Mouse (Mus musculus): ENCODE data around the gene Tmem39a.

Tmem39a gene

DNA sequence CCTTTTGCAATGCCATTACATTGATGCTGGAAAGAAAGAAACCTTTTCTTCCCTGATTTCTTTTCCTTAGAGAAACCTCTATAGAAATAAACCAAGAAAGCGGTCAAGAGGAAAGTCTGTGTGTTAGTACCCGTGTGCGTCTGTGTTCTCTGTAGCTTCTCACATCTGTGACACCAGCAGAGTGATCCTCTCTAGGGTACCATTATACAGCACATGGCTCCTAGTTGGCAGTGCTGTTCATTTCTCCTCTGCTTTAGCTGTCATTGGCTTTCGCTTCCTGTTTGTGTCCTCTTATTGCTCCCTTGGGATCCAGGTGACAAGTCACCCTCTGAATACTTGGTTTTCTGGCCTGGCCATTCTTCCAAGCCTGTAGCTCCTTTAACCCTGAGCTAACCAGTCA, 29.1 kb downstream of the Tmem39a start:
- no peak for DNase-seq (ENCODE audit: low read depth in 2 of 2, low spot score in 2 of 2)

DNA sequence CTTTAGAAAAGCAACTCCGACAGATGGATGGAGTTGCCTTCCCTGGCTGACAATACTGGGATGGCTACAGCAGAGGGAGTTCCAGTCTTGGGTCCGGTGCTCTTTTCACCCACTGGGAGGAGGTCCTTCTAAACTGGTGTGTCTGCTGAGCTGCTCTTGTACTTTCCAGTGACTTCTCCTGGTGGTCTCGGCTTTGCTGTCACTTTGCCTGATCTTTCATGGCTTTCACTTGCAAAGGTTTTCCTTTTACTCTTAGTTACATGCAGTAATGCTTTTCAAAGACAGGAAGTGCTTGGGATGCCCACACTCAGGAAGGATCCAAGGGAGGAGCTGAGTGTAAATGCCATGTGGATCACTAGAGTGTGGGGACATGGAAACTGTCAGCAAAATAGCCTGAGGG, 33.0 kb downstream of the Tmem39a start:
- DNase-seq (ENCODE audit: low read depth in 2 of 2, low spot score in 2 of 2) = no peak

DNA sequence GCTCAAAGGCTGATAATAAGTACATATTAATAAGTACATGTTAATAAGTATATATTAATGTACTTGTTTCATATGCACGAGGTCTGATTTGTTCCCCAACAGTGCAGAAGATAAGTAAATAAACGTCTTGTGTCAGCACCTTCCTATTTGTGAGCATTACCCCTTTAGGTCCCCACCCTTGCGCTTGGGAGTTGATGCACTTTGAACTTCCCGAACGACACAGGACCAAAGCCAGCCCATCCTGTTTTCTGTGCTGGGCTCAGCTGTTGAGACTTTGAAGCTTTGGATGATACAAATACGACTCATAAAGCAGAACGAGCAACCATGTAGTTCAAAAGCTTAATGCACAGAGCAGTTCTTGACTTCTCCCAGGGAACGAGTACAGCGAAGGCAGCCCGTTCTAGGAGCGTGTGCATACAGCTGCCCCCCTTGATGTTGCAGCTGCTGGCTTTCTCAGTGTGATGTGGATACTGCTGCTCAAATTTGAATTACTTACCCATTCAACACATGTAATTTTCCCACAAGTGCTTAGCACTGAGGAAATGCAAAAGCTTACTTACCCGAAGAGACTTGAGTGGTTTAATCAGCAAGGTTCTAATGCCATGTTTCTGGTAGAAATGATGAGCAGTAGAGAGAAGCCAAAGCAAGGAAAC, 33.7 kb downstream of the Tmem39a start:
- DNase-seq (ENCODE audit: low read depth in 2 of 2, low spot score in 2 of 2) = no peak

DNA sequence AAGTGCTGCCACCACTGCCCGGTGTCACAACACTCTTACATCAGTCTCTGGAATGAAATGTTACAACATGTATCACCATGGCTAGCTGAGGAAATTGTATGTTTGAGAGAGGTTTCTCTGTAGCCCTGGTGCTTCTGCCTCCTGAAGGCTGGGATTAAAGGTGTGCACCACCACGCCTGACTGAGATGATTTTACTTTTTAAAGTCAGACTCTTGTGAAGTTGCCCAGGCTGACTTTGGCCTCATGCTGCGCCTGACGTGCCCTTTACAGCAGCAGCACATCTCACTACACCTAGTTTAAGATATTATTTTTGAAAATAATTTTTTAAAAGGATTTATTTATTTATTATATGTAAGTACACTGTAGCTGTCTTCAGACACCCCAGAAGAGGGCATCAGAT, 34.4 kb downstream of the Tmem39a start:
- no peak for DNase-seq (ENCODE audit: low read depth in 2 of 2, low spot score in 2 of 2)

DNA sequence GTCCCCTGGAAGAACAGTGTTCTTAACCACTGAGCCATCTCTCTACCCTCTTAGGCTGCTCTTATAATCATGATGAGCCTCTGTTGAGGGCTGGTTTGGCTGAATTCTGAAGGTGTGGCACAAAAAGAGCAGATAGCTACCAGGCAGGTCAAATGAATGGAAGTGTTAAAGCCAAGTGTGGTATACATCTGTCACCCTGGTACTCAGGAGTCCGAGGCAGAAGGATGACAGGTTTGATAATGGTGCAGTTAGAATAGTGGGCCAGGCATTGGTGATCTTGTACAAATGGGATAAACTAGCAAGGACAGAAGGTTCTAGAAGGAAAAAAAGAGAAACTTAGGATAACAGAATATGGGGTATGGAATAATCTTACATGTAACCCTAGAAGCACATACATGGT, 35.9 kb downstream of the Tmem39a start:
- no peak for DNase-seq (ENCODE audit: low read depth in 2 of 2, low spot score in 2 of 2)

DNA sequence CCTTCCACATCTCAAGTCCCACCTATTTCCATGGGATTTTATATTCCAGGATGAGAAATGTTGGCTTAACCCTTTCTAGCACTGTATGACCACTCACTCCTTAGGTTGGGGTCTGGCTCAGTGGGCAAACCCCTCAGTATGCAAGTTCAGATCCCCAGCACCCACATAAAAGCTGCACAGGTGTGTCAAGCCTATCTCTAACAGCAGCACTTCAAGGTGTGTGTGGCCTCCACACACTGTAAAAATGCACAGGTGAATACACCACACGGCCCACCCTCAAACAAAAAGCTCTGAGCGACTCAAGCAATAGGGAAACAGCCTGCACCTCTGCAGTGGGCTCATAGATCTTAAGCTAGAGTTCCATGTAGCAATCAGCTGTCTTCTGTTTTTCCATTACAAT, 37.6 kb downstream of the Tmem39a start:
- DNase-seq (ENCODE audit: low read depth in 2 of 2, low spot score in 2 of 2) = no peak

DNA sequence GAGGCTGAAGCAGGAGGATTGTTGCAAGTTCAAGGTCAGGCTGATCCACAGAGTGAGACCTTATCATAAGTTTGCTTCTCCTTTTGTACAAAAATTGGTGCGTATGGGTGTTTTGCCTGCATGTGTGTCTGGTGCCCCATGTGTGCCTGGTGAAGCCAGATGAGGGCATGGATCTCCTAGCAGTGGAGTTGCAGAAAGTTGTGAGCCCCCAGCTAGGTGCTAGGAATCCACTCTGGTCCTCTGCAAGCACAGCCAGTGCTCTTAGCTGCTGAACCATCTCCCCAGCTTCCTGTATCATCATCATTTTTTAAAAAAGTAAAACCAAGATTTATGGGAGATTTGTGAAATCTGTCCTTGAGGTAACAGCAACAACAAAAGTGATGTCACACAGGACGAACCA, 38.2 kb downstream of the Tmem39a start:
- no peak for DNase-seq (ENCODE audit: low read depth in 2 of 2, low spot score in 2 of 2)

DNA sequence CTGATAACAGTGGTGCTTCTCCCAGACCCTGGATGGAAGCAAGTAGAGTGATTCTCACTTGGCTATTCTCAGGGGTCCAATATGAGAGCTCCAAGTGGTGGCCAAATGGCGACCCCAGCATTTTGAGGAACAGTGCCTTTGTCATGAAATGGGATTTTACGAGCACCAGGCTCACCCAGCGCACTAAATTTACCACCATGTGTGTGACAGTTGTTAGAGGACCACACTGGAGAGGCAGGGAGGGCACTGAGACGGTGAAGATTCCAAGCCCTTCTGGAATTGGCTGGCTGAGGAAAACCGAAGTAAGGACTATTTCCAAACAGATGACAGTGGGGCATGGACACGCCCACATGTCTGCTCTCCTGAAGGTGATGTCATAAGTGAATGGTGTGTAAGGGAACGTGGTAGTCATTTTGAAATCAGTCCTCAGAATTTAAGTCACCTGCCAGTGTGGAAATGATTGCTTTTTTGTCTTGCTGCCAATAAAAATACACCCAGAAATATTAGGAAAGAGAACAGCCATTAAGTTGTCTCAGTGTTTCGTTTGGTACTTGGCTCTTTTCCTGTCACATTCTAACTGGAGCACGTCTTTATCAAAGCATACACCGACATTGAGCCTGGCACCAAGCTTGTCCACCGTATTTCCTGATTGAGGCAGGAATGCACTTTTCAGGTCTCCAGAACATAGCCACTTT, 40.6 kb downstream of the Tmem39a start:
- no peak for DNase-seq (ENCODE audit: low read depth in 2 of 2, low spot score in 2 of 2)

DNA sequence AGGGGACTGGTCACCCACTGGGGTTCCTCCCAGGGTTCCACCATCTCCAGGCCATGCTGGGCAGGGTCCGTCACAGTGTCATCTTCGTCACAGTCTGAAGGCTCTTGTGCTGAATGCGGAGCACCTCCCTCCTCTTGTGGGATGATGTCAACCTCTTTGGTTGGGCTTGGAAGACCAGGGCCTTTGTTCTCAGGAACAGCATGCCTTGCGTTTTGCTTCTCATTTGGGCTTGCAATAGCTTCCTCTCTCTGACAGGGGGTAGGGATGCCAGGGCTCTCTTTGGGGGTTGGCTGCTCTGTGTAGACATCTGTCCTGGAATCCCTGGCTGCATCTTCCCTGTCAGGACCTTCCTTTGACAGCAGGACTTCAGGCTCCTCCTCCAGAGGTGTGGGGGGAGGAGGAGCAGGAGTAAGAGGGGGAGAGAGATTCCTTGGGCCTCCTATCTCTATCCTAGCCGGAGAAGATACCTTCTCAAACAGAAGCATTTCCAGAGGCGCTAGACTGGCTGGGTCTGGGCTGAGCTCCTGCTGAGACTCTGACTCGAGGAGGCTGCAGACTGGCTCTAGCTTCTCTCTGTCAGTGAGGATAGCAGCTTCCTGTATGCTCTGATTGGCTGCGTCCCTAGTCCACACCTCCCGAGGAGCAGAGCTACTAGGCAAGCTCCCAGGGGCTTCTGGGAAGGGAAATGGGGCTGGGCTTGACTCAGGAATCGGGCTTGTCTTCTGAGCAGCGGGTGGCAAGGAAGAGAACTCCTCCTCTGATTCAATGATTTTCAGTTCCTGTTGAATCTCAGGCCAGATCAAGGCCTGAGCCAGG, 44.7 kb downstream of the Tmem39a start:
- no peak for DNase-seq (ENCODE audit: low read depth in 2 of 2, low spot score in 2 of 2)

DNA sequence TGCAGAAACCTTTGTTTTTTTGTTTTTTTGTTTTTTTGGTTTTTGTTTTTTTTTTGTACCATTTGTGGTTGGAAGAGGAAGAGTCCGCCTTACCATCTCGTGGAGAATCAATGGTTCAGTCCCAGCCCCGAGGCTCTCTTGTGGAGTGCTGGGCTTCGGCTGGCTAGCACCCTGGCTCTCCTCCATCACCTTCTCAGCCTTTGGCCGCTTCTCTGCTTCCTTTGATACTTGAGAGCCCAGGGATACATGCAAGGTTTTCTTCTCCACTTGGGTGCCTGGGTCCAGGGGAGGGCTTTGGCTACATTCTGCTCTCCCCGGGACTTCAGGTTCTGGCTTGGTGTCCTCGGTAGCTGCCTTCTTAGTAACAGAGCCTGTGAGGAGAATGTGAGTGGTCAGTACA, 48.0 kb downstream of the Tmem39a start:
- no peak for DNase-seq (ENCODE audit: low read depth in 2 of 2, low spot score in 2 of 2)

DNA sequence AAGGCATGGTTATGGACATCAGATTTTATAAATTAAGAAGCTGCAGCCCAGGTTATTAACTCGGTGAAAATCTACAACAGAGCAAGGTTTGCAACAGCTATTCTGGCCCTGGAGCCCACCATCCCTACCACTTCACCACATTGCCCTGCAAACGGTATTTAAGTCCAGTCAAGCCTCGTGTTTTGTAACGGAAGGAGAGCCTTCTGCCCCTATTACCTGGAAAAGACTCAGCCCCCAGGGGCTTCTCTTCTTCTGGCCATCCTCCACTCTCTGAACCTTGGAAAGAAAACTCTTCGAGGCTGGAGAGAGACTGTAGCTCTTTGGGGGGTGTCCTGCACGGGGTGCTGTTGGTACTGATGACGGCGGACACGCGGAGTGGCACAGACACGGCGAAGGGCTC, 50.2 kb downstream of the Tmem39a start:
- DNase-seq (ENCODE audit: low read depth in 2 of 2, low spot score in 2 of 2) = no peak

DNA sequence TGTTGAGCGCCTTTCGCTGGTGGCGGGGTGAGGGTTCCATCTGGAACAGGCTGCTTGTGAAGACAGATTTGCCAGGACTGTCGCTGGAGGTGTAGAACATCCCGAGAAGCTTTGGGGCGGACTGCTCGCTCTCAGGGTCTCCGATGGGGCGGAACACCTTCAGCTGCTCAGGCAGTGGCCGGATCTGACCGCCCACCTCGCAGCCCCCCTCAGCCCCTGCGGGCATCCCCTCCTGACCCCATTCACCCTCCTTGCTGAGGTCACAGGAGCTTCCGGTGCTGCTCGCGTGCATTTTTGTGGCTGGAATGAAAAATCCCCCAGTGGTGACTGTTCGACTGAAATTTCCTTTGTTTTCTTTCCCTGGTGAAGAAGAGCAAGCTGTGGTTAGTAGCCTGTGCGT, 50.6 kb downstream of the Tmem39a start:
- DNase-seq (ENCODE audit: low read depth in 2 of 2, low spot score in 2 of 2) = no peak

DNA sequence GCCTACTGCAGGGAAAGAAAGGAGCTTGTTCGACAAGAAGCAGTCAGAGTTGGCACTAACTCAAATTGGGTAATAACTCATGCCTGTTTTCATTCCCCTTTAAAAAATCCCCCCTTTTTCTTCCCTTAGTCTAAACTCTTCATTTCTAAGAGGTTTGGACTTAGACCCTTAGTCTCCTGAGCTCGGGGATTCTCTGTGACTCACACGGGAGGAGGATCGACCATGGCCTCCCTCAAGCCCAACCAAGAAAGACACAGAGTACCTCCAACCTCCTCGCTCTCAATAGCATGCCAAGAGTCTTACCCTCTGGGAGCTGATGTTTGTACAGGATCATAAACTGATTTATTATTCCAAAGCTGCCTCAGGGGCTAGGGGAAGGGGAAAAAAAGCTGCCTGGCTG, 54.1 kb downstream of the Tmem39a start:
- DNase-seq (ENCODE audit: low read depth in 2 of 2, low spot score in 2 of 2) = no peak

DNA sequence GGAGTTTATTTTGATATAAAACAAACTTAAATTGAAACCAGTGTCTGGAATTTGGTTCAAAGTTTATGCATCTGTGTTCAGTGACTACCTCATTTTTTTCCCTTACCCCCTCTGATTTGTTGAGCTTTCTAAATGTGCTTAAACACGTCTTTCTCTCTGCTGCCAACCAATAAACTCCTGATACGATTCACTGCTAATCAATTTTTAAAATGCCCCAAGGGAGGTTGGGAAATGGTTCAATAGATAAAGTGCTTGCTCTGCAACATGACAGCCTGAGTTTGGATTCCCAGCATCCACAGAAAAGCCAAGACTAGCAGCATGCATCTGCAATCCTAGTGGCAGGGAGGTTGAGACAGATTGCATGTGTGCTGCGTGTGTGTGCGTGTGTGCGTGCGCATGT, 55.1 kb downstream of the Tmem39a start:
- no peak for DNase-seq (ENCODE audit: low read depth in 2 of 2, low spot score in 2 of 2)

DNA sequence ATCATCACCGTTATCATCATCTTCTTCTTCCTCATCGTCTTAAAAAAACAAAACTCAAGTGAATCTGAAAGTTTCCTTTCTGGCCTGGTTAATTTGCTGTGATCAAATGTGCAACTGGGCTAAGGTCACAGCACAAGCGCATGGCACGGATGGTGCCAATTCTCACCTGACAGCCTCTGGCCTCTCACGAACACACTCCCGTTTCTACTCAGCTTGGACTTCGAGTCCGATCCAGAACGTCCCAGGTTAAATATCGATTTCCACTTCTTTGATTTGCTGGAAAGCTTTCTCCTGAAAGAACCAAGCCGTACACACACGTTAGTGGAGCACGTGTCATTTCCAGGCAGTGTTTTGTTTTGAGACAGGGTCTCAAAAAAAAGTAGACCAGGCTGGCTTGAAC, 59.5 kb downstream of the Tmem39a start:
- no peak for DNase-seq (ENCODE audit: low read depth in 2 of 2, low spot score in 2 of 2)

DNA sequence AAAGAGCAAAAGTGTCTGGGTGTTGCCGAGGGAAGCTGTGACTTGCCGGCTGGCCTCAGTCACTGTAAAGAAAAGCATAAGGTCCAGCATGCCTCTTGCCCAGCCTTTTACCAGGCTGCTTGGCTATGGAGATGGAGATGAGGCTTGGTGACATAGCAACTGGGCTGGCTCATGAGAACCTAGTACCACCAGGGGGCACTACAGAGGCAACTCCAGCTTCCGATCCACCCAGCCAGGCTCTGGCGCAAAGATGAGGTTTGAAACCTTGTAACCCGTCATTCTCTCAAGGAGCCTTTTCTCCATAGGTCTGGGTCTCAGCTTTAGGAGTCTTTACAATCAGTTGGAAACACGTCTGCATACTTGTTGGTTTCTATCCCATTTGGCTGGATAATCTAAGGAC, 60.6 kb downstream of the Tmem39a start:
- peak; percentile 51 to 71 for DNase-seq (ENCODE audit: low read depth in 2 of 2, low spot score in 2 of 2)

DNA sequence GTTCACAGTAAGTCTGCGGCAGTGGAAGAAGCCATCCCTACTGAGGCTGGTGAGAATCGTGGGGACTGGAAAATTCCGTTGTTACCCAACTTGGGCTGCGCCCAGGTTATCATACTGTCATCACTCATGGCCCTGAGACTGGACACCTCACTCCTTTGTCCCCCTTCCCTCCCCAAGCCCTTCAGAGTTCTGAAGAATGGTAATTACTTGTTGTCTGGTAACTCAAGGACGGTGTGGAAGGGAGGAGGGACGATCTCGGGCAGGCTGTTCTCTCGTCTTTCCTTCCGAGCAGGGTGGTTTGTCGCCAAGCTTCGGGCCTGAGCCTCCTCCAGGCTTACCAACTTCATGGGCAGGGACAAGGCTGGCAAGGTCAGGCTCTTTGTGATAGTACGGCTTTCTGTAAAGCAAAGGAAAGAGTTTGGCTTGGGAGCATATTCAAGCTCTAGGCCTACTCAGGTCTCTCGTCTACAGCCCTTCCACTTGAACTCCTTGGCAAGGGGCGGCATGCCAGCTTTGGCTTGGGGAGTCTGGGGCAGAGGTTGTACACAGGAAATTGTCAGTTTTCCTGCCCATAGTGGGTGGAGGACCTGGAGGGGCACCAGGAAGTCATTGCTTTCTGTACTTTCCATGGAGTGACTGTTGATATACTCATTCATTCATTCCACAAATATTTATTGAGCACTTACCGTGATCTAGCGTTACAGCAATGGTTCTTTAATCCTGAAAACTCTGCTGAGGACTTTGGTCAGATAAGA, 62.4 kb downstream of the Tmem39a start:
- no peak for DNase-seq (ENCODE audit: low read depth in 2 of 2, low spot score in 2 of 2)

DNA sequence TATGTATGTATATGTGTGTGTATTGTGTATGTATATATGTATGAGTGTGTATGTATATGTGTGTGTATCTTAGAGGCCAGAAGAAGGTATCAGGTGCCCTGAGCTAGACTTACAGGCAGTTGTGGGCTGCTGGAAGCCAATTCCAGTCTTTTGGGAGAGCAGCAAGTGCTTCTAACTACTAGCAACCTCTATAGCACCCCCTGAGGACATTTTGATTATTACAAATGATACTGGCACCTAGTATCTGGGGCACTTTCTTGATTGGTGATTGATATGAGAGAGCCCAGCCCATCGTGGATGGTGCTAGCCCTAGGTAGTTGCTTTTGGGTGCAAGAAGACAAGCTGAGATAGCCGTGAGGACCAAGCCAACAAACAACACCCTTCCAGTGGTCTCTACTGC, 63.8 kb downstream of the Tmem39a start:
- DNase-seq (ENCODE audit: low read depth in 2 of 2, low spot score in 2 of 2) = peak in 1 of 2 experiments; percentile 16

DNA sequence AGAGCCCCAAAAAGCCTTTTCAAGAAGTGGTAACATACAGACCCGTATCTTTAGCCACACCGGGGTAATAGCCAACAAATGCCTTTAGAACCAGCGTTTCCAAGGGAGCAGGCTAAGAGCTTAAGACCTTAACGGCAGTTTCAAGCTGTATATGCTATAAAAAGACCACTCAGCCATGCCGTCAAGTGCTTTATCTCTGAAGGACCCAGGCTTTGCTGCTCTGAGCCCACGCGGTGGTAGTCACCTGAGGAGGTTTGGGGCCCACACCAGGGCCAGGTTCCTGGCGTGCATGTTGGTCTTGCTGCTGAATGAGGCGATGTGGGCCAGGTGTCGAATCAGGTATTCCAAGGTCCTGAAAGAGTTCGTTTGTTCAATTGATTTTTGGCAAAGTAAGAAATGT, 65.8 kb downstream of the Tmem39a start:
- no peak for DNase-seq (ENCODE audit: low read depth in 2 of 2, low spot score in 2 of 2)

DNA sequence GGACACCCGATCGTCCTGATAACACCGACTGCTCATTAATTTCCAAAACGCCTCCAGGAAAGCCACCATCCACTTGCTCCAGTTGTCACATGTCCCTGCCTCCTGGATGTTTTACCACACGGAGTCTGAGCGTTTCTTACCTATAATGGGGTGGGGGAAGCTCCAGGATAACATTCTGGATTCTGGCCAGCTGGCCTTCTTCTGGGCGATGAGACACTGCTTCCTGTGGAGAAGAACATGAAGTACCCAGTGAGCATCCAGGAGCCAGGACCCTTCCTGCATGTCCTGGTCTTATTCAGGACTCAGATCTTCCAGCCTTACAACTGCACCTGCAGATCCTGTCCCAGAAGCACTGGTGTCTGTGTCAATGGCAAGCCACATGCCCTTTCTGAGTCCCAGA, 66.9 kb downstream of the Tmem39a start:
- no peak for DNase-seq (ENCODE audit: low read depth in 2 of 2, low spot score in 2 of 2)

DNA sequence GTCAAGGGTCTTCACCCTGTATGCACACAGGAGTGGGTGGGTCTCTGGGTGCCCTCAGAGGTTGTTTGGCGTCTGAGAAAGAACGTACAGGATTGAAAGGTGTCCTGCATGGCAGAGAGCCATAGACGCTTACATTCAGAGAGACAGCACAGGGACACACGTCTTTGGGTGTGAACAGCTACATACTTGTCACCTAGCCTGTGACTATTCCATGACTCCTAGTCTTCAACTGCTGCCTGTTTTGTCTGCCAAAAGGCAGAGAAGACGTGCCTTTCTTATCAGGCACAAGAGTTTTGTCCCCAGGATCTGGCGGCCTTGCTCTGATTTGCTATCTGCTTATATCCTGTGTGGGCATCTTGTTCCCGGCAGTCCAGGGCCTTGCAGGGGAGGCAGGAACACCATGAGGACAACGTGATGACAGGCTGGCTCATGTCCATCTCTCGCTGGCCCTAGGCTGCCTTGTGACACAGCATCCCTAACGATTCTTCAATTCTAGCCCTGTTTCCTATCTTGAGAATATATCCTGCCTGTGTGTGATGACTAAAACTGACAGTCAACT, 67.4 kb downstream of the Tmem39a start:
- no peak for DNase-seq (ENCODE audit: low read depth in 2 of 2, low spot score in 2 of 2)

Data from CD8-positive naive resting alpha-beta T cell, adult 2 months (primary cell).